ENCODE assay signal across 10 mouse cellular contexts in genomic region chr3:101108282-101108681, GRCm38 (mm10). TPM values are rescaled to one million over a fixed set of nuclear protein-coding genes. Genes with fewer than 3 reads are reported as not detected.
A peak's percentile ranks its signal among the peaks of the same experiment; 100 is the strongest.
DNase-seq lines count a peak whose midpoint lies in the region; ATAC-seq and TF ChIP-seq lines count a peak whose summit lies in the region.
"Had no signal": no experiment of that assay in that cellular context is flagged by ENCODE, and none has a peak within 500 bp of the region (broad histone marks: within the 10 kb centered on the region; RNA-seq: fewer than 3 reads in every experiment).

No protein-coding gene starts in this region.

- H3K4me1 ChIP-seq in heart, embryonic 14.5 days (ENCODE audit: control insufficient read depth in 2 of 2, insufficient read depth in 2 of 2, low read length in 2 of 2): peaks cover 26 to 44% of the 10 kb centered on the region in 2 experiments
- H3K4me1 ChIP-seq in E14TG2a.4 (replicated peaks; ENCODE audit: low read depth, low read length): peaks cover 86% of the 10 kb centered on the region
- peaks cover 52% of the 10 kb centered on the region for H3K4me1 ChIP-seq in forebrain, embryonic 14.5 days (ENCODE audit: control insufficient read depth, insufficient read depth, low read length)
- H3K4me1 ChIP-seq in midbrain, embryonic 12.5 days: peaks cover 59% of the 10 kb centered on the region
- peaks cover 6% of the 10 kb centered on the region for H3K4me1 ChIP-seq in thymus, adult 2 months (replicated peaks; ENCODE audit: control insufficient read depth, insufficient read depth, low read length)

- peak overlapping the region; percentile 89 for H3K4me2 ChIP-seq in heart, embryonic 14.5 days (ENCODE audit: low read length)
- peak overlapping the region; percentile 91 for H3K4me2 ChIP-seq in forebrain, embryonic 14.5 days (ENCODE audit: low read length)
- peak overlapping the region; percentile 92 for H3K4me2 ChIP-seq in midbrain, embryonic 12.5 days (replicated peaks)

- intact Hi-C loops in heart, postnatal 36 days (cut with DNase I): loop anchor here (2.0 kb wide), 1 partner anchor 29 kb away; no protein-coding TSS in a partner anchor

- H3K4me3 ChIP-seq in heart, embryonic 14.5 days (ENCODE audit: control insufficient read depth in 1 of 2, insufficient read depth in 1 of 2, low read depth in 1 of 2, low read length in 2 of 2): no peak overlapping the region
- H3K4me3 ChIP-seq in E14TG2a.4 (replicated peaks; ENCODE audit: low read length): peak overlapping the region; percentile 87
- H3K4me3 ChIP-seq in forebrain, embryonic 14.5 days (ENCODE audit: low read depth, low read length): peak overlapping the region; percentile 76
- H3K4me3 ChIP-seq in midbrain, embryonic 12.5 days: no peak overlapping the region
- no peak overlapping the region for H3K4me3 ChIP-seq in thymus, adult 2 months (ENCODE audit: control insufficient read depth, insufficient read depth, low read length)

- H3K9me3 ChIP-seq in heart, embryonic 14.5 days (ENCODE audit: control insufficient read depth, low read length): no peaks in the 10 kb centered on the region
- peaks cover 5% of the 10 kb centered on the region; the same call in 1 of the 2 replicates for H3K9me3 ChIP-seq in E14TG2a.4 (ENCODE audit: low read length)
- H3K9me3 ChIP-seq in forebrain, embryonic 14.5 days (replicated peaks; ENCODE audit: control insufficient read depth, low read length): no peaks in the 10 kb centered on the region
- H3K9me3 ChIP-seq in midbrain, embryonic 12.5 days: no peaks in the 10 kb centered on the region

- H3K27ac ChIP-seq in heart, embryonic 14.5 days (replicated peaks in 1 of 2; ENCODE audit: control insufficient read depth in 1 of 2, insufficient read depth in 1 of 2, low read depth in 2 of 2, low read length in 2 of 2): no peak overlapping the region
- no peak overlapping the region for H3K27ac ChIP-seq in forebrain, embryonic 14.5 days (ENCODE audit: low read depth, low read length)
- no peak overlapping the region for H3K27ac ChIP-seq in midbrain, embryonic 12.5 days (replicated peaks)
- H3K27ac ChIP-seq in thymus, adult 2 months (ENCODE audit: control insufficient read depth, insufficient read depth, low read length): no peak overlapping the region

- no peak for DNase-seq in heart, postnatal 36 days
- DNase-seq in forebrain, embryonic 14.5 days (ENCODE audit: low spot score): no peak
- DNase-seq in adrenal gland, adult (ENCODE audit: inconsistent age in 2 of 2, low spot score in 1 of 2): no peak
- no peak for DNase-seq in thymus, adult 2 months
- DNase-seq in thymus, postnatal 0 days (ENCODE audit: low spot score): no peak
- DNase-seq: right cerebral cortex, adult 18-20 months had no signal

- no peaks in the 10 kb centered on the region; the same call in 1 of the 2 replicates for H3K36me3 ChIP-seq in heart, embryonic 14.5 days (ENCODE audit: control insufficient read depth, insufficient read depth, low read length)
- H3K36me3 ChIP-seq in E14TG2a.4 (ENCODE audit: insufficient read depth, low read length): peaks cover 14% of the 10 kb centered on the region; the same call in 1 of the 2 replicates
- no peaks in the 10 kb centered on the region for H3K36me3 ChIP-seq in forebrain, embryonic 14.5 days (ENCODE audit: control insufficient read depth, insufficient read depth, low read length)
- H3K36me3 ChIP-seq in midbrain, embryonic 12.5 days: no peaks in the 10 kb centered on the region
- H3K36me3 ChIP-seq in thymus, adult 2 months (ENCODE audit: control insufficient read depth, insufficient read depth, low read length): no peaks in the 10 kb centered on the region

- no peak overlapping the region for H3K9ac ChIP-seq in heart, embryonic 14.5 days (ENCODE audit: low read length)
- H3K9ac ChIP-seq in forebrain, embryonic 14.5 days (ENCODE audit: low read length): peak overlapping the region; percentile 93; the same call in 1 of the 2 replicates
- H3K9ac ChIP-seq in midbrain, embryonic 12.5 days (replicated peaks): no peak overlapping the region

- TF ChIP-seq POLR2A in thymus, adult 2 months (IDR thresholded peaks at IDR 0.05; ENCODE audit: control insufficient read depth, extremely low read depth, insufficient read depth, low read length, poor library complexity): no peak

- no peak for TF ChIP-seq CTCF in E14TG2a.4 (conservative IDR thresholded peaks at IDR 0.05; ENCODE audit: low read length)
- no peak for TF ChIP-seq CTCF in thymus, adult 2 months (IDR thresholded peaks at IDR 0.05; ENCODE audit: borderline replicate concordance, control insufficient read depth, extremely low read depth, insufficient read depth, low read length, poor library complexity)

- no peak for ATAC-seq in heart, embryonic 14.5 days (ENCODE audit: insufficient number of reproducible peaks, insufficient read depth, low FRiP score, low read depth)
- no peak for ATAC-seq in forebrain, embryonic 14.5 days
- no peak for ATAC-seq in midbrain, embryonic 12.5 days (ENCODE audit: low FRiP score, low read depth)

- no peaks in the 10 kb centered on the region for H3K27me3 ChIP-seq in heart, embryonic 14.5 days (ENCODE audit: control insufficient read depth, insufficient read depth, low read length)
- no peaks in the 10 kb centered on the region for H3K27me3 ChIP-seq in E14TG2a.4 (ENCODE audit: insufficient read depth, low read length)
- H3K27me3 ChIP-seq in forebrain, embryonic 14.5 days (replicated peaks; ENCODE audit: control insufficient read depth, insufficient read depth, low read length): no peaks in the 10 kb centered on the region
- H3K27me3 ChIP-seq in midbrain, embryonic 12.5 days: peaks cover 31% of the 10 kb centered on the region
- peaks cover 22% of the 10 kb centered on the region; the same call in 1 of the 2 replicates for H3K27me3 ChIP-seq in thymus, adult 2 months (ENCODE audit: control insufficient read depth, insufficient read depth, low read length)
- H3K27me3 ChIP-seq: CH12.LX had no signal

- 57% methylated on average over 3 of the region's 3 CpGs for WGBS in heart, embryonic 14.5 days
- WGBS in forebrain, embryonic 14.5 days: 59% methylated on average over 3 of the region's 3 CpGs
- WGBS in midbrain, embryonic 12.5 days: 70% methylated on average over 3 of the region's 3 CpGs
- WGBS in thymus, adult 2 months: 77% methylated on average over 3 of the region's 3 CpGs

RNA-seq across cellular contexts. Expression of gene Ptgfrn, which starts 1.8 kb away (rescaled TPM):
- 10.0 and 10.2 TPM in 2 replicates for polyA plus RNA-seq in heart, embryonic 14.5 days (2014; fragmentation: Nextera tagmentation; extraction: Ambion mirVana)
- 10 to 100 TPM; 27.1 to 29.3 TPM for total RNA-seq in heart, postnatal 36 days (2021)
- 3.4 and 4.5 TPM in 2 replicates for polyA plus RNA-seq in forebrain, embryonic 14.5 days (2014; fragmentation: Nextera tagmentation; extraction: Ambion mirVana)
- polyA plus RNA-seq in midbrain, embryonic 12.5 days (2016; fragmentation: Nextera tagmentation; extraction: Ambion mirVana): 1.9 and 2.6 TPM in 2 replicates
- 7.9 and 8.0 TPM in 2 replicates for polyA plus RNA-seq in thymus, adult 2 months (2012; rRNA removed)
- polyA plus RNA-seq in thymus, postnatal 0 days (2015; fragmentation: Nextera tagmentation; extraction: Ambion mirVana): 1.1 and 1.7 TPM in 2 replicates
- total RNA-seq: CH12.LX had no signal

Comparison
In these comparisons a context has a peak if more than half of its experiments do, and no peak if none do; other contexts are left out.
1. H3K4me3 ChIP-seq: peak in E14TG2a.4 (single experiment) and forebrain, embryonic 14.5 days (single experiment); none in heart, embryonic 14.5 days (0 of 2), midbrain, embryonic 12.5 days (single experiment) and thymus, adult 2 months (single experiment).
2. Peak in every context shown above with its lines, with median percentiles within 50 percentile points of each other: H3K4me2 ChIP-seq.